Comparison of ENCODE assay signal across 9 mouse cellular contexts in genomic region chr7:30434238-30434637, GRCm38 (mm10). TPM values are rescaled to one million over a fixed set of nuclear protein-coding genes. Genes with fewer than 3 reads are reported as not detected.
A peak's percentile ranks its signal among the peaks of the same experiment; 100 is the strongest.
DNase-seq lines count a peak whose midpoint lies in the region; ATAC-seq and TF ChIP-seq lines count a peak whose summit lies in the region.
"Had no signal": no experiment of that assay in that cellular context is flagged by ENCODE, and none has a peak within 500 bp of the region (broad histone marks: within the 10 kb centered on the region; RNA-seq: fewer than 3 reads in every experiment).

No protein-coding gene starts in this region.

- H3K4me2 ChIP-seq in stomach, postnatal 0 days (replicated peaks; ENCODE audit: low read depth), result no peak overlapping the region

- peak; percentile 53 for DNase-seq in gastrocnemius, adult 2 months
- no peak for DNase-seq in gastrocnemius, adult 8-10 months (ENCODE audit: low spot score in 2 of 2)
- peak; percentile 40 for DNase-seq in thymus, adult 2 months
- DNase-seq in thymus, adult 18-20 months, result no peak
- DNase-seq in stomach, postnatal 0 days (ENCODE audit: low spot score), result peak; percentile 74
- DNase-seq in T-cell, adult 2 months (ENCODE audit: low spot score), result no peak
- no peak for DNase-seq in right cerebral cortex, postnatal 4 days

- TF ChIP-seq EP300 in stomach, postnatal 0 days (optimal IDR thresholded peaks at IDR 0.05), result no peak

- no peaks in the 10 kb centered on the region for H3K9me3 ChIP-seq in stomach, postnatal 0 days (ENCODE audit: control insufficient read depth, low read length)

- no peak overlapping the region for H3K27ac ChIP-seq in gastrocnemius, adult 2 months
- no peak overlapping the region for H3K27ac ChIP-seq in thymus, adult 2 months (ENCODE audit: control insufficient read depth, insufficient read depth, low read length)
- H3K27ac ChIP-seq in stomach, postnatal 0 days (replicated peaks), result no peak overlapping the region

- no peak overlapping the region for H3K4me3 ChIP-seq in gastrocnemius, adult 2 months
- no peak overlapping the region for H3K4me3 ChIP-seq in thymus, adult 2 months (ENCODE audit: control insufficient read depth, insufficient read depth, low read length)
- no peak overlapping the region for H3K4me3 ChIP-seq in stomach, postnatal 0 days (ENCODE audit: low read depth, low read length)

- peak; percentile 64 for ATAC-seq in granulocyte monocyte progenitor cell, adult 5-6 weeks (replicated peaks; ENCODE audit: poor library complexity, severe bottlenecking)
- ATAC-seq in stomach, postnatal 0 days (ENCODE audit: low FRiP score, low TSS enrichment), result no peak

- H3K27me3 ChIP-seq in thymus, adult 2 months (ENCODE audit: control insufficient read depth, insufficient read depth, low read length), result no peaks in the 10 kb centered on the region; the same call in 1 of the 2 replicates
- H3K27me3 ChIP-seq in stomach, postnatal 0 days (ENCODE audit: control insufficient read depth, insufficient read depth, low read length), result no peaks in the 10 kb centered on the region

- 3% methylated on average over 10 of the region's 10 CpGs for WGBS in thymus, adult 2 months
- WGBS in stomach, postnatal 0 days, result 2% methylated on average over 10 of the region's 10 CpGs

- no peak for TF ChIP-seq CTCF in gastrocnemius, adult 2 months (IDR thresholded peaks at IDR 0.05)
- no peak for TF ChIP-seq CTCF in thymus, adult 2 months (IDR thresholded peaks at IDR 0.05; ENCODE audit: borderline replicate concordance, control insufficient read depth, extremely low read depth, insufficient read depth, low read length, poor library complexity)
- no peak for TF ChIP-seq CTCF in stomach, postnatal 0 days (IDR thresholded peaks at IDR 0.05; ENCODE audit: low read depth)

- no peak overlapping the region for H3K9ac ChIP-seq in stomach, postnatal 0 days (ENCODE audit: low read length)

- no peaks in the 10 kb centered on the region for H3K4me1 ChIP-seq in thymus, adult 2 months (replicated peaks; ENCODE audit: control insufficient read depth, insufficient read depth, low read length)
- no peaks in the 10 kb centered on the region for H3K4me1 ChIP-seq in stomach, postnatal 0 days (replicated peaks; ENCODE audit: control insufficient read depth, insufficient read depth)

- intact Hi-C loops in gastrocnemius, adult 2 months (cut with DNase I), result no loop called here

- no peaks in the 10 kb centered on the region for H3K36me3 ChIP-seq in thymus, adult 2 months (ENCODE audit: control insufficient read depth, insufficient read depth, low read length)
- H3K36me3 ChIP-seq in stomach, postnatal 0 days (ENCODE audit: control insufficient read depth, insufficient read depth, low read length), result no peaks in the 10 kb centered on the region

- no peak for TF ChIP-seq POLR2A in thymus, adult 2 months (IDR thresholded peaks at IDR 0.05; ENCODE audit: control insufficient read depth, extremely low read depth, insufficient read depth, low read length, poor library complexity)

RNA-seq across cellular contexts. Expression of gene Aplp1, which starts 11.1 kb away (rescaled TPM):
- 1 to 10 TPM in 1 of 2 experiments, under 1 TPM in 1; 0.94 to 1.2 TPM for total RNA-seq in gastrocnemius, adult 2 months (2021)
- total RNA-seq in gastrocnemius, adult 8-10 months (2022), result 1 to 10 TPM in 1 of 4 experiments, under 1 TPM in 3; 0.46 to 1.5 (median 0.71) TPM
- polyA plus RNA-seq in thymus, adult 2 months (2012; rRNA removed), result 5.9 and 6.0 TPM in 2 replicates
- not detected in 2 replicates for total RNA-seq in granulocyte monocyte progenitor cell, adult 5-6 weeks (2014; fragmentation: Nextera tagmentation)
- total RNA-seq in granulocyte monocyte progenitor cell, adult 5-6 weeks (2017), result not detected in 2 replicates
- polyA plus RNA-seq in stomach, postnatal 0 days (2015; fragmentation: Nextera tagmentation; extraction: Ambion mirVana), result 21.7 and 24.1 TPM in 2 replicates
- total RNA-seq: hematopoietic stem cell, adult 5-6 weeks had no signal

RNA-seq across cellular contexts. Expression of gene Nfkbid, which starts 12.7 kb away (rescaled TPM):
- total RNA-seq in gastrocnemius, adult 2 months (2021), result under 1 TPM; 0.11 to 0.13 TPM
- total RNA-seq in gastrocnemius, adult 8-10 months (2022), result under 1 TPM in 1 of 4 experiments, not detected in 3; 0.40 TPM
- 72.8 and 77.4 TPM in 2 replicates for polyA plus RNA-seq in thymus, adult 2 months (2012; rRNA removed)
- 16.0 and 16.3 TPM in 2 replicates for total RNA-seq in granulocyte monocyte progenitor cell, adult 5-6 weeks (2014; fragmentation: Nextera tagmentation)
- 6.8 and 15.1 TPM in 2 replicates for total RNA-seq in granulocyte monocyte progenitor cell, adult 5-6 weeks (2017)
- polyA plus RNA-seq in stomach, postnatal 0 days (2015; fragmentation: Nextera tagmentation; extraction: Ambion mirVana), result 1.1 TPM in 2 replicates

RNA-seq across cellular contexts. Expression of gene Hcst, which starts 14.6 kb away (rescaled TPM):
- total RNA-seq in gastrocnemius, adult 2 months (2021), result not detected
- total RNA-seq in gastrocnemius, adult 8-10 months (2022), result not detected
- polyA plus RNA-seq in thymus, adult 2 months (2012; rRNA removed), result 212 and 279 TPM in 2 replicates
- total RNA-seq in granulocyte monocyte progenitor cell, adult 5-6 weeks (2014; fragmentation: Nextera tagmentation), result 64.6 and 70.7 TPM in 2 replicates
- total RNA-seq in granulocyte monocyte progenitor cell, adult 5-6 weeks (2017), result 9.0 and 31.6 TPM in 2 replicates
- 3.2 and 3.7 TPM in 2 replicates for polyA plus RNA-seq in stomach, postnatal 0 days (2015; fragmentation: Nextera tagmentation; extraction: Ambion mirVana)

RNA-seq across cellular contexts. Expression of gene Tyrobp, which starts 20.7 kb away (rescaled TPM):
- total RNA-seq in gastrocnemius, adult 2 months (2021), result 1 to 10 TPM; 2.6 to 5.7 TPM
- 1 to 10 TPM in 2 of 4 experiments, under 1 TPM in 2; 0.82 to 5.5 (median 2.1) TPM for total RNA-seq in gastrocnemius, adult 8-10 months (2022)
- polyA plus RNA-seq in thymus, adult 2 months (2012; rRNA removed), result 273 and 417 TPM in 2 replicates
- total RNA-seq in granulocyte monocyte progenitor cell, adult 5-6 weeks (2014; fragmentation: Nextera tagmentation), result 665 and 703 TPM in 2 replicates
- total RNA-seq in granulocyte monocyte progenitor cell, adult 5-6 weeks (2017), result 270 and 287 TPM in 2 replicates
- 66.6 and 71.0 TPM in 2 replicates for polyA plus RNA-seq in stomach, postnatal 0 days (2015; fragmentation: Nextera tagmentation; extraction: Ambion mirVana)

RNA-seq across cellular contexts. Expression of gene Kirrel2, which starts 23.3 kb away (rescaled TPM):
- not detected for total RNA-seq in gastrocnemius, adult 2 months (2021)
- not detected for total RNA-seq in gastrocnemius, adult 8-10 months (2022)
- polyA plus RNA-seq in thymus, adult 2 months (2012; rRNA removed), result 0.05 and 0.15 TPM in 2 replicates
- not detected in 2 replicates for total RNA-seq in granulocyte monocyte progenitor cell, adult 5-6 weeks (2014; fragmentation: Nextera tagmentation)
- total RNA-seq in granulocyte monocyte progenitor cell, adult 5-6 weeks (2017), result not detected in 2 replicates
- polyA plus RNA-seq in stomach, postnatal 0 days (2015; fragmentation: Nextera tagmentation; extraction: Ambion mirVana), result 0.18 TPM in 2 replicates
- total RNA-seq: hematopoietic stem cell, adult 5-6 weeks had no signal

Comparison
In these comparisons a context has a peak if more than half of its experiments do, and no peak if none do; other contexts are left out.
1. DNase-seq: peak in gastrocnemius, adult 2 months (single experiment), thymus, adult 2 months (single experiment) and stomach, postnatal 0 days (single experiment); none in gastrocnemius, adult 8-10 months (0 of 2), thymus, adult 18-20 months (0 of 2), T-cell, adult 2 months (single experiment) and right cerebral cortex, postnatal 4 days (single experiment).
2. RNA of gene Nfkbid, which starts 12.7 kb away (total RNA-seq): 6.8 to 16.3 TPM in granulocyte monocyte progenitor cell, adult 5-6 weeks; 0.40 TPM in gastrocnemius, adult 8-10 months and 0.11 to 0.13 TPM in gastrocnemius, adult 2 months; every median in the first group is over 4 times any median in the second.
3. RNA of gene Hcst, which starts 14.6 kb away (total RNA-seq): 9.0 to 70.7 TPM in granulocyte monocyte progenitor cell, adult 5-6 weeks; not detected in gastrocnemius, adult 2 months and not detected in gastrocnemius, adult 8-10 months; every median in the first group is over 4 times any median in the second.